Mouse (Mus musculus) MEL (cell line): ENCODE results near the gene Supt16. TPM values are rescaled to one million over a fixed set of nuclear protein-coding genes. Genes with fewer than 3 reads are reported as not detected.

Source experiments
- DNase-seq: peaks from one replicate; pipeline ENCODE4 v3.0.0; 2011; ENCODE audit warnings: low read depth, low spot score
- H3K27ac ChIP-seq: 2 replicates; pipeline ENCODE4 v1.5.1; 2012; ENCODE audit warnings: low read depth, mild to moderate bottlenecking, control low read depth, low read length, moderate library complexity; ENCODE audit not compliant: control insufficient read depth
- H3K27me3 ChIP-seq, 2 experiments: fragments of 150-350 bp in 1 of 2; sonication (generic) in 1 of 2; 2 replicates each; pipeline ENCODE4 v1.6.1; 2012; ENCODE audit warnings: low read length in 2 of 2, mild to moderate bottlenecking in 2 of 2, improper control_type of control experiment in 1 of 2, moderate library complexity in 1 of 2; ENCODE audit not compliant: insufficient read depth in 2 of 2, control insufficient read depth in 1 of 2
- H3K36me3 ChIP-seq, 2 experiments: 2 replicates each; pipeline ENCODE4 v1.6.1; 2012 to 2014; ENCODE audit warnings: low read length in 2 of 2, improper control_type of control experiment in 1 of 2, inconsistent platforms in 1 of 2, mild to moderate bottlenecking in 1 of 2; ENCODE audit not compliant: insufficient read depth in 2 of 2, control insufficient read depth in 1 of 2
- H3K4me1 ChIP-seq, 2 experiments: fragments of 150-350 bp in 1 of 2; sonication (generic) in 1 of 2; 2 replicates each; pipeline ENCODE4 v1.6.1; 2012; ENCODE audit warnings: low read length in 2 of 2, improper control_type of control experiment in 1 of 2, mild to moderate bottlenecking in 1 of 2; ENCODE audit not compliant: insufficient read depth in 2 of 2, control insufficient read depth in 1 of 2
- H3K4me3 ChIP-seq, 2 experiments: fragments of 150-350 bp in 1 of 2; sonication (generic) in 1 of 2; 2 replicates each; pipeline ENCODE4 v1.5.1; 2012; ENCODE audit warnings: low read depth in 2 of 2, low read length in 2 of 2, mild to moderate bottlenecking in 2 of 2, moderate library complexity in 2 of 2, control low read depth in 1 of 2, improper control_type of control experiment in 1 of 2; ENCODE audit not compliant: control insufficient read depth in 1 of 2, insufficient read depth in 1 of 2
- H3K79me2 ChIP-seq: 2 replicates; pipeline ENCODE4 v1.6.1; 2012; ENCODE audit warnings: mild to moderate bottlenecking, low read length, moderate library complexity; ENCODE audit not compliant: control insufficient read depth, poor library complexity, insufficient read depth
- H3K9ac ChIP-seq: 2 replicates; pipeline ENCODE4 v1.6.1; 2012; ENCODE audit warnings: low read depth, mild to moderate bottlenecking, control low read depth, low read length, moderate library complexity; ENCODE audit not compliant: control insufficient read depth, poor library complexity, severe bottlenecking
- H3K9me3 ChIP-seq: fragments of 150-350 bp; sonication (generic); replicated peaks from 2 replicates; pipeline ENCODE4 v1.6.1; 2012; ENCODE audit warnings: mild to moderate bottlenecking, low read length, improper control_type of control experiment, moderate library complexity; ENCODE audit not compliant: insufficient read depth
- BHLHE40 ChIP-seq: IDR thresholded peaks from 2 replicates; pipeline ENCODE4 v1.6.1; 2012; ENCODE audit warnings: low read depth, mild to moderate bottlenecking, inconsistent platforms, low read length, improper control_type of control experiment, borderline replicate concordance
- CHD2 ChIP-seq: IDR thresholded peaks from 2 replicates; pipeline ENCODE4 v1.6.1; 2011; ENCODE audit warnings: low read length, improper control_type of control experiment
- E2F4 ChIP-seq: IDR thresholded peaks from 2 replicates; pipeline ENCODE4 v1.6.1; 2011; ENCODE audit warnings: low read depth, low read length, improper control_type of control experiment, borderline replicate concordance
- ELF1 ChIP-seq: IDR thresholded peaks from 2 replicates; pipeline ENCODE4 v1.6.1; 2014; ENCODE audit warnings: low read depth, mild to moderate bottlenecking, inconsistent platforms, low read length, improper control_type of control experiment, moderate library complexity
- ETS1 ChIP-seq: IDR thresholded peaks from 2 replicates; pipeline ENCODE4 v1.6.1; 2012; ENCODE audit warnings: low read depth, mild to moderate bottlenecking, inconsistent platforms, low read length, improper control_type of control experiment, moderate library complexity
- GABPA ChIP-seq: IDR thresholded peaks from 2 replicates; pipeline ENCODE4 v1.6.1; 2012; ENCODE audit warnings: low read depth, mild to moderate bottlenecking, inconsistent platforms, low read length, improper control_type of control experiment, moderate library complexity
- GATA1 ChIP-seq: IDR thresholded peaks from 2 replicates; pipeline ENCODE4 v1.6.1; 2011; ENCODE audit warnings: low read depth, low read length, improper control_type of control experiment
- KAT2A ChIP-seq: conservative IDR thresholded peaks from 2 replicates; pipeline ENCODE4 v1.6.1; 2012; ENCODE audit warnings: low read depth, low read length, improper control_type of control experiment, inconsistent platforms
- MAX ChIP-seq: IDR thresholded peaks from 2 replicates; pipeline ENCODE4 v1.6.1; 2011; ENCODE audit warnings: low read length, improper control_type of control experiment
- NRF1 ChIP-seq: IDR thresholded peaks from 2 replicates; pipeline ENCODE4 v1.6.1; 2014; ENCODE audit warnings: low read depth, mild to moderate bottlenecking, inconsistent platforms, low read length, improper control_type of control experiment, moderate library complexity; ENCODE audit not compliant: poor library complexity, insufficient read depth, severe bottlenecking
- POLR2AphosphoS5 ChIP-seq: IDR thresholded peaks from 2 replicates; pipeline ENCODE4 v1.6.1; 2012; ENCODE audit warnings: low read depth, borderline replicate concordance, mild to moderate bottlenecking, inconsistent platforms, low read length, moderate library complexity, mixed read lengths
- SIN3A ChIP-seq: IDR thresholded peaks from 2 replicates; pipeline ENCODE4 v1.6.1; 2012; ENCODE audit warnings: low read length, improper control_type of control experiment, inconsistent platforms
- SMC3 ChIP-seq: IDR thresholded peaks from 2 replicates; pipeline ENCODE4 v1.6.1; 2011; ENCODE audit warnings: low read depth, low read length, improper control_type of control experiment
- TBP ChIP-seq: IDR thresholded peaks from 2 replicates; pipeline ENCODE4 v1.8.0; 2011; ENCODE audit warnings: low read depth, low read length, improper control_type of control experiment
- TCF12 ChIP-seq: IDR thresholded peaks from 2 replicates; pipeline ENCODE4 v1.6.1; 2014; ENCODE audit warnings: low read depth, mild to moderate bottlenecking, inconsistent platforms, low read length, improper control_type of control experiment, moderate library complexity
- UBTF ChIP-seq: IDR thresholded peaks from 2 replicates; pipeline ENCODE4 v1.6.1; 2012; ENCODE audit warnings: low read depth, mild to moderate bottlenecking, inconsistent platforms, low read length, improper control_type of control experiment, moderate library complexity, borderline replicate concordance; ENCODE audit not compliant: insufficient read depth
- USF1 ChIP-seq: IDR thresholded peaks from 2 replicates; pipeline ENCODE4 v1.6.1; 2014; ENCODE audit warnings: low read depth, mild to moderate bottlenecking, inconsistent platforms, low read length, improper control_type of control experiment, moderate library complexity
- USF2 ChIP-seq, 2 experiments: IDR thresholded peaks; 2 replicates each; pipeline ENCODE4 v1.6.1; 2011 to 2012; ENCODE audit warnings: improper control_type of control experiment in 2 of 2, low read length in 2 of 2, borderline replicate concordance in 1 of 2, inconsistent platforms in 1 of 2, low read depth in 1 of 2, mild to moderate bottlenecking in 1 of 2; ENCODE audit not compliant: insufficient read depth in 1 of 2
- ZC3H11A ChIP-seq: IDR thresholded peaks from 2 replicates; pipeline ENCODE4 v1.6.1; 2012; ENCODE audit warnings: low read depth, mild to moderate bottlenecking, inconsistent platforms, low read length, improper control_type of control experiment
- ZMIZ1 ChIP-seq: IDR thresholded peaks from 2 replicates; pipeline ENCODE4 v1.6.1; 2012; ENCODE audit warnings: low read depth, mild to moderate bottlenecking, inconsistent platforms, low read length, improper control_type of control experiment, moderate library complexity
- ZNF384 ChIP-seq: IDR thresholded peaks from 2 replicates; pipeline ENCODE4 v1.6.1; 2012; ENCODE audit warnings: low read depth, mild to moderate bottlenecking, inconsistent platforms, low read length, improper control_type of control experiment
- polyA plus RNA-seq, 2 experiments: library from polyadenylated mRNA; stranded (reverse) in 1 of 2; unstranded in 1 of 2; fragments of >175 nt in 1 of 2; fragments of >200 nt in 1 of 2; gene quantifications; 2 replicates each; pipeline versions ENCODE4 v1.2.1 to v1.2.4; 2012; ENCODE audit warnings: low replicate concordance in 2 of 2, low read depth in 1 of 2; ENCODE audit not compliant: insufficient read length in 2 of 2, insufficient read depth in 1 of 2, missing spikeins in 1 of 2
- total RNA-seq: library from RNA; depleted of rRNA; stranded (reverse); fragments of 300-350 nt; gene quantifications from 2 replicates; pipeline ENCODE4 v1.2.3, GENCODE M21; 2012

Supt16 gene
- total and polyA plus RNA-seq, 3 experiments: 87.1 to 145 (median 114) TPM

- no peaks in the 10 kb centered on the region for H3K4me1 ChIP-seq
- H3K36me3 ChIP-seq: peaks cover 0 to 28% of the 10 kb centered on the region in 2 experiments; a peak in 2 of 4 replicates
- no peaks in the 10 kb centered on the region for H3K9me3 ChIP-seq
- H3K27me3 ChIP-seq: no peaks in the 10 kb centered on the region
- no peaks in the 10 kb centered on the region for H3K79me2 ChIP-seq
- TF ChIP-seq TBP (no peak), CHD2 (no peak), UBTF (no peak), ZMIZ1 (no peak), ETS1 (no peak), MAX (no peak), SIN3A (no peak), E2F4 (no peak), KAT2A (no peak), BHLHE40 (no peak), TCF12 (no peak), USF1 (no peak), POLR2AphosphoS5 (no peak), USF2 (IDR thresholded peaks at IDR 0.05; ENCODE audit: borderline replicate concordance in 1 of 2, insufficient read depth in 1 of 2, low read depth in 1 of 2, low read length in 2 of 2) (no peak), GATA1 (no peak), ELF1 (no peak), SMC3 (no peak), ZNF384 (no peak), ZC3H11A (no peak), GABPA (no peak)
- TF ChIP-seq, all 39 proteins: peak for 0
- DNase-seq: no peak
- Histone ChIP-seq H3K4me3 (no peak overlapping the region), H3K27ac (no peak overlapping the region), H3K9ac (no peak overlapping the region)
Measured at GRCm38 (mm10) chr14:52166571-52166970, 30.6 kb downstream of the Supt16 start.

- no peaks in the 10 kb centered on the region for H3K4me1 ChIP-seq
- H3K27me3 ChIP-seq: no peaks in the 10 kb centered on the region
- H3K4me3 ChIP-seq: no peak overlapping the region
- no peaks in the 10 kb centered on the region for H3K9me3 ChIP-seq
- H3K27ac ChIP-seq: no peak overlapping the region
- no peaks in the 10 kb centered on the region for H3K79me2 ChIP-seq
- no peak overlapping the region for H3K9ac ChIP-seq
- TF ChIP-seq NRF1 (no peak), SMC3 (no peak), E2F4 (no peak), ZNF384 (no peak)
- peaks cover 0 to 21% of the 10 kb centered on the region in 2 experiments; a peak in 2 of 4 replicates for H3K36me3 ChIP-seq
- no peak for DNase-seq
Measured at GRCm38 (mm10) chr14:52160911-52161310, 36.3 kb downstream of the Supt16 start.
